Mouse (Mus musculus): ENCODE results near the gene Tet2. TPM values are rescaled to one million over a fixed set of nuclear protein-coding genes. Genes with fewer than 3 reads are reported as not detected.
"Not testable (repeated sequence)": the region's sequence is repeated elsewhere in the genome, so short reads cannot be mapped to it uniquely, and the experiment has no call there.

Tet2 gene
- total RNA-seq, 2 experiments from 2014 or later, result 63.6 to 79.7 TPM

- no peak for ATAC-seq (replicated peaks; ENCODE audit: poor library complexity, severe bottlenecking)
Measured at GRCm38 (mm10) chr3:133549385-133550170, 4.6 kb upstream of the Tet2 start.

GRCm38 (mm10) chr3:133548613-133549012 lies 3.7 kb upstream of the Tet2 start:
- ATAC-seq (replicated peaks; ENCODE audit: poor library complexity, severe bottlenecking), result peak; percentile 25

- no peak for ATAC-seq (replicated peaks; ENCODE audit: poor library complexity, severe bottlenecking)
Measured at GRCm38 (mm10) chr3:133546790-133547189, 1.9 kb upstream of the Tet2 start.

- no peak for ATAC-seq (replicated peaks; ENCODE audit: poor library complexity, severe bottlenecking)
Measured at GRCm38 (mm10) chr3:133545304-133545666, 346 bp upstream of the Tet2 start.

GRCm38 (mm10) chr3:133544131-133544550 lies 798 bp downstream of the Tet2 start:
- ATAC-seq (replicated peaks; ENCODE audit: poor library complexity, severe bottlenecking), result peak; percentile 59

GRCm38 (mm10) chr3:133543101-133544020 lies 1.6 kb downstream of the Tet2 start:
- no peak for ATAC-seq (replicated peaks; ENCODE audit: poor library complexity, severe bottlenecking)

GRCm38 (mm10) chr3:133542084-133542483 lies 2.9 kb downstream of the Tet2 start:
- ATAC-seq (replicated peaks; ENCODE audit: poor library complexity, severe bottlenecking), result 0 out of 2 replicates have a peak, but pooled peaks have one; percentile 8

- no peak for ATAC-seq (replicated peaks; ENCODE audit: poor library complexity, severe bottlenecking)
Measured at GRCm38 (mm10) chr3:133541000-133541399, 3.9 kb downstream of the Tet2 start.

- no peak for ATAC-seq (replicated peaks; ENCODE audit: poor library complexity, severe bottlenecking)
Measured at GRCm38 (mm10) chr3:133539991-133540390, 4.9 kb downstream of the Tet2 start.

- ATAC-seq (replicated peaks; ENCODE audit: poor library complexity, severe bottlenecking), result not testable (repeated sequence)
Measured at GRCm38 (mm10) chr3:133538499-133538898, 6.4 kb downstream of the Tet2 start.

GRCm38 (mm10) chr3:133535644-133536043 lies 9.3 kb downstream of the Tet2 start:
- ATAC-seq (replicated peaks; ENCODE audit: poor library complexity, severe bottlenecking), result no peak

- no peak for ATAC-seq (replicated peaks; ENCODE audit: poor library complexity, severe bottlenecking)
Measured at GRCm38 (mm10) chr3:133534066-133534465, 10.9 kb downstream of the Tet2 start.

GRCm38 (mm10) chr3:133533272-133533995 lies 11.5 kb downstream of the Tet2 start:
- no peak for ATAC-seq (replicated peaks; ENCODE audit: poor library complexity, severe bottlenecking)

GRCm38 (mm10) chr3:133532806-133533205 lies 12.1 kb downstream of the Tet2 start:
- ATAC-seq (replicated peaks; ENCODE audit: poor library complexity, severe bottlenecking), result peak; percentile 36; the same call in 1 of the 2 replicates

GRCm38 (mm10) chr3:133532252-133532651 lies 12.7 kb downstream of the Tet2 start:
- ATAC-seq (replicated peaks; ENCODE audit: poor library complexity, severe bottlenecking), result no peak

- ATAC-seq (replicated peaks; ENCODE audit: poor library complexity, severe bottlenecking), result no peak
Measured at GRCm38 (mm10) chr3:133531101-133531500, 13.8 kb downstream of the Tet2 start.

- ATAC-seq (replicated peaks; ENCODE audit: poor library complexity, severe bottlenecking), result peak; percentile 23; the same call in 1 of the 2 replicates
Measured at GRCm38 (mm10) chr3:133530664-133531063, 14.3 kb downstream of the Tet2 start.

- ATAC-seq (replicated peaks; ENCODE audit: poor library complexity, severe bottlenecking), result peak; percentile 56
Measured at GRCm38 (mm10) chr3:133526119-133526723, 18.7 kb downstream of the Tet2 start.

GRCm38 (mm10) chr3:133525578-133525977 lies 19.4 kb downstream of the Tet2 start:
- peak; percentile 86 for ATAC-seq (replicated peaks; ENCODE audit: poor library complexity, severe bottlenecking)

Data from granulocyte monocyte progenitor cell, adult 5-6 weeks (primary cell).